Mouse (Mus musculus): ENCODE measurements around the gene Ifitm5.

DNA sequence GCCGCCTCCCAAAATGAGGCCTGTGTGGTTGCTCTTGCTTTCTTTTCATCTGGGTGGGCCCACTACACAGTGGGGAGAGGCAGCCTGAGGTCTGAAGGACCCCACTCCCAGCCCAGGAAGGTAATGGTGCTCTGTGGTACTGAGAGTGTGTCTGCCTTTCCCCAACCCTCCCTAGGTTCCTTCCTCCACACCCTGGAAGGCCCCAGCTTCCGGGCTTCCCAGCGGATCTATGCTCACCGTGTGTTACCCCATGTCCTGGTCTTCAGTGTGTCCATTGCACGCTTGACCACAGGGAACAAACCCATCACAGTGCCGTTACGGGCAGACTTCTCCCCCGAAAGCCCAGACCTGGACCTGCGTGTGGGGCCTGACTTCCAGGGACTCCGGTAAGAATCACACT, 7.3 kb downstream of the Ifitm5 start:
- no peak for TF ChIP-seq CTCF (IDR thresholded peaks at IDR 0.05; ENCODE audit: low read depth)
- no peak for TF ChIP-seq EP300 (IDR thresholded peaks at IDR 0.05; ENCODE audit: low read depth)
